Mouse (Mus musculus): ENCODE measurements around the gene Pcyt2. TPM values are rescaled to one million over a fixed set of nuclear protein-coding genes. Genes with fewer than 3 reads are reported as not detected.

Gene Pcyt2
- 51.5 TPM for polyA plus RNA-seq (2012; fragmentation: generic; extraction: Trizol)
- long read RNA-seq, experiment 1, transcript Pcyt2-201 (14 exons, 1,881 nt), result major isoform, 17 of 67 reads
- long read RNA-seq, experiment 1, transcript Pcyt2-203 (13 exons, 1,486 nt), result minor isoform, 13 of 67 reads
- long read RNA-seq, experiment 1, partial matches to known transcripts, result 3 of 67 reads
- long read RNA-seq, experiment 1, other reads (novel, unspliced or antisense), result 34 of 67 reads
- long read RNA-seq, experiment 2, transcript Pcyt2-203 (13 exons, 1,486 nt), result minor isoform, 61 of 188 reads
- long read RNA-seq, experiment 2, transcript Pcyt2-201 (14 exons, 1,881 nt), result major isoform, 73 of 188 reads
- long read RNA-seq, experiment 2, partial matches to known transcripts, result 0 of 188 reads
- long read RNA-seq, experiment 2, other reads (novel, unspliced or antisense), result 54 of 188 reads

- no peak for TF ChIP-seq MYOG (IDR thresholded peaks at IDR 0.05; ENCODE audit: control insufficient read depth, extremely low read depth, insufficient read length)
- TF ChIP-seq FOSL1 (IDR thresholded peaks at IDR 0.05; ENCODE audit: insufficient read depth, low read length, poor library complexity, severe bottlenecking), result no peak
- no peak for TF ChIP-seq CEBPB (IDR thresholded peaks at IDR 0.05; ENCODE audit: low read depth)
- TF ChIP-seq MYOD1 (IDR thresholded peaks at IDR 0.05; ENCODE audit: control insufficient read depth, insufficient read length, low read depth), result no peak
- no peak for TF ChIP-seq USF1 (IDR thresholded peaks at IDR 0.05; ENCODE audit: low read depth)
- peak; percentile 33 for TF ChIP-seq MAX (IDR thresholded peaks at IDR 0.05)
- no peak for TF ChIP-seq CTCF (IDR thresholded peaks at IDR 0.05; ENCODE audit: control insufficient read depth, insufficient read depth, insufficient read length)
- Histone ChIP-seq H3K27me3 (ENCODE audit: control insufficient read depth, insufficient read depth, insufficient read length) (no peaks in the 10 kb centered on the region), H3K79me2 (ENCODE audit: control insufficient read depth, insufficient read depth) (peaks cover 37% of the 10 kb centered on the region), H3ac (ENCODE audit: control insufficient read depth, insufficient read length, low read depth) (peak within 1 kb of the TSS; percentile 89), H3K4me3 (ENCODE audit: insufficient read depth, poor library complexity, severe bottlenecking) (peak within 1 kb of the TSS; percentile 86), H3K79me3 (ENCODE audit: low read depth) (peaks cover 18% of the 10 kb centered on the region), H3K36me3 (ENCODE audit: control insufficient read depth, insufficient read depth) (peaks cover 63% of the 10 kb centered on the region)
Observed at GRCm38 (mm10) chr11:120617519-120618112, at the start of gene Pcyt2. Gene Pcyt2, minus strand, starts transcription at chr11:120617936.

- peak; percentile 41 for TF ChIP-seq USF1 (IDR thresholded peaks at IDR 0.05; ENCODE audit: low read depth)
- no peak for TF ChIP-seq MAX (IDR thresholded peaks at IDR 0.05)
- H3ac ChIP-seq (ENCODE audit: control insufficient read depth, insufficient read length, low read depth), result no peak overlapping the region
- no peaks in the 10 kb centered on the region for H3K79me2 ChIP-seq (ENCODE audit: control insufficient read depth, insufficient read depth)
- no peaks in the 10 kb centered on the region for H3K79me3 ChIP-seq (ENCODE audit: low read depth)
- no peaks in the 10 kb centered on the region for H3K36me3 ChIP-seq (ENCODE audit: control insufficient read depth, insufficient read depth)
- H3K4me3 ChIP-seq (ENCODE audit: insufficient read depth, poor library complexity, severe bottlenecking), result no peak overlapping the region
- H3K27me3 ChIP-seq (ENCODE audit: control insufficient read depth, insufficient read depth, insufficient read length), result peaks cover 17% of the 10 kb centered on the region
Observed at GRCm38 (mm10) chr11:120666617-120667016, 48.9 kb upstream of the Pcyt2 start.

GRCm38 (mm10) chr11:120665406-120665805, 47.7 kb upstream of the Pcyt2 start:
- Histone ChIP-seq H3K79me2 (ENCODE audit: control insufficient read depth, insufficient read depth) (no peaks in the 10 kb centered on the region), H3K36me3 (ENCODE audit: control insufficient read depth, insufficient read depth) (no peaks in the 10 kb centered on the region), H3K79me3 (ENCODE audit: low read depth) (no peaks in the 10 kb centered on the region), H3ac (ENCODE audit: control insufficient read depth, insufficient read length, low read depth) (no peak overlapping the region), H3K4me3 (ENCODE audit: insufficient read depth, poor library complexity, severe bottlenecking) (no peak overlapping the region), H3K27me3 (ENCODE audit: control insufficient read depth, insufficient read depth, insufficient read length) (peaks cover 30% of the 10 kb centered on the region)
- TF ChIP-seq FOSL1 (IDR thresholded peaks at IDR 0.05; ENCODE audit: insufficient read depth, low read length, poor library complexity, severe bottlenecking), result no peak
- TF ChIP-seq CTCF (IDR thresholded peaks at IDR 0.05; ENCODE audit: control insufficient read depth, insufficient read depth, insufficient read length), result no peak
- no peak for TF ChIP-seq MYOG (IDR thresholded peaks at IDR 0.05; ENCODE audit: control insufficient read depth, extremely low read depth, insufficient read length)
- no peak for TF ChIP-seq MYOD1 (IDR thresholded peaks at IDR 0.05; ENCODE audit: control insufficient read depth, insufficient read length, low read depth)
- no peak for TF ChIP-seq CEBPB (IDR thresholded peaks at IDR 0.05; ENCODE audit: low read depth)

GRCm38 (mm10) chr11:120663714-120664113, 46.0 kb upstream of the Pcyt2 start:
- no peak overlapping the region for H3K4me3 ChIP-seq (ENCODE audit: insufficient read depth, poor library complexity, severe bottlenecking)
- no peaks in the 10 kb centered on the region for H3K79me2 ChIP-seq (ENCODE audit: control insufficient read depth, insufficient read depth)
- no peaks in the 10 kb centered on the region for H3K79me3 ChIP-seq (ENCODE audit: low read depth)
- TF ChIP-seq FOSL1 (IDR thresholded peaks at IDR 0.05; ENCODE audit: insufficient read depth, low read length, poor library complexity, severe bottlenecking), result no peak
- no peak for TF ChIP-seq MYOD1 (IDR thresholded peaks at IDR 0.05; ENCODE audit: control insufficient read depth, insufficient read length, low read depth)
- TF ChIP-seq MYOG (IDR thresholded peaks at IDR 0.05; ENCODE audit: control insufficient read depth, extremely low read depth, insufficient read length), result no peak
- no peak for TF ChIP-seq MAX (IDR thresholded peaks at IDR 0.05)
- no peak for TF ChIP-seq CEBPB (IDR thresholded peaks at IDR 0.05; ENCODE audit: low read depth)
- no peak for TF ChIP-seq USF1 (IDR thresholded peaks at IDR 0.05; ENCODE audit: low read depth)
- no peak for TF ChIP-seq CTCF (IDR thresholded peaks at IDR 0.05; ENCODE audit: control insufficient read depth, insufficient read depth, insufficient read length)
- no peaks in the 10 kb centered on the region for H3K36me3 ChIP-seq (ENCODE audit: control insufficient read depth, insufficient read depth)
- peaks cover 39% of the 10 kb centered on the region for H3K27me3 ChIP-seq (ENCODE audit: control insufficient read depth, insufficient read depth, insufficient read length)
- H3ac ChIP-seq (ENCODE audit: control insufficient read depth, insufficient read length, low read depth), result no peak overlapping the region

GRCm38 (mm10) chr11:120662759-120663158, 45.0 kb upstream of the Pcyt2 start:
- H3K79me3 ChIP-seq (ENCODE audit: low read depth), result no peaks in the 10 kb centered on the region
- no peaks in the 10 kb centered on the region for H3K79me2 ChIP-seq (ENCODE audit: control insufficient read depth, insufficient read depth)
- H3K4me3 ChIP-seq (ENCODE audit: insufficient read depth, poor library complexity, severe bottlenecking), result no peak overlapping the region
- no peak overlapping the region for H3ac ChIP-seq (ENCODE audit: control insufficient read depth, insufficient read length, low read depth)
- TF ChIP-seq MYOD1 (IDR thresholded peaks at IDR 0.05; ENCODE audit: control insufficient read depth, insufficient read length, low read depth), result no peak
- no peak for TF ChIP-seq MAX (IDR thresholded peaks at IDR 0.05)
- TF ChIP-seq MYOG (IDR thresholded peaks at IDR 0.05; ENCODE audit: control insufficient read depth, extremely low read depth, insufficient read length), result no peak
- no peak for TF ChIP-seq USF1 (IDR thresholded peaks at IDR 0.05; ENCODE audit: low read depth)
- no peak for TF ChIP-seq CTCF (IDR thresholded peaks at IDR 0.05; ENCODE audit: control insufficient read depth, insufficient read depth, insufficient read length)
- H3K27me3 ChIP-seq (ENCODE audit: control insufficient read depth, insufficient read depth, insufficient read length), result peaks cover 40% of the 10 kb centered on the region
- H3K36me3 ChIP-seq (ENCODE audit: control insufficient read depth, insufficient read depth), result no peaks in the 10 kb centered on the region

Data from C2C12 (cell line).